Mouse (Mus musculus) stomach, embryonic 14.5 days (tissue): ENCODE data around the gene Ssxb5. TPM values are rescaled to one million over a fixed set of nuclear protein-coding genes. Genes with fewer than 3 reads are reported as not detected.
"Not testable (repeated sequence)": the region's sequence is repeated elsewhere in the genome, so short reads cannot be mapped to it uniquely, and the experiment has no call there.

Experiments used
- ATAC-seq: fragments of 200-750 bp; cut with Nextera tagmentation; 2 replicates; pipeline ENCODE4 v1.8.0; 2017; ENCODE audit warnings: low read depth, moderate TSS enrichment; ENCODE audit not compliant: insufficient number of reproducible peaks, insufficient read depth, low FRiP score
- H3K27ac ChIP-seq: fragments of 300-500 bp; sonication (generic); 2 replicates; pipeline ENCODE4 v1.5.1; 2014; ENCODE audit warnings: mild to moderate bottlenecking, low read length, moderate library complexity, mixed read lengths
- H3K27me3 ChIP-seq: fragments of 300-500 bp; sonication (generic); 2 replicates; pipeline ENCODE4 v1.6.1; 2014; ENCODE audit warnings: low read length, control low read depth, mixed read lengths; ENCODE audit not compliant: control insufficient read depth, insufficient read depth
- H3K36me3 ChIP-seq: fragments of 300-500 bp; sonication (generic); 2 replicates; pipeline ENCODE4 v1.6.1; 2014; ENCODE audit warnings: mild to moderate bottlenecking, control low read depth, low read length, moderate library complexity, mixed read lengths; ENCODE audit not compliant: control insufficient read depth, insufficient read depth
- H3K4me1 ChIP-seq: fragments of 300-500 bp; sonication (generic); 2 replicates; pipeline ENCODE4 v1.6.1; 2014; ENCODE audit warnings: low read length, control low read depth, mixed read lengths; ENCODE audit not compliant: control insufficient read depth, insufficient read depth
- H3K4me2 ChIP-seq: fragments of 300-500 bp; sonication (generic); replicated peaks from 2 replicates; pipeline ENCODE4 v1.6.1; 2014; ENCODE audit warnings: low read depth, low read length, control low read depth
- H3K4me3 ChIP-seq: fragments of 300-500 bp; sonication (generic); 2 replicates; pipeline ENCODE4 v1.5.1; 2014; ENCODE audit warnings: low read depth, low read length, control low read depth
- H3K9ac ChIP-seq: fragments of 300-500 bp; sonication (generic); replicated peaks from 2 replicates; pipeline ENCODE4 v1.6.1; 2014; ENCODE audit warnings: low read depth, mild to moderate bottlenecking, control low read depth, low read length, moderate library complexity, mixed read lengths
- H3K9me3 ChIP-seq: fragments of 300-500 bp; sonication (generic); 2 replicates; pipeline ENCODE4 v1.6.1; 2016; ENCODE audit warnings: low read depth, low read length, control low read depth; ENCODE audit not compliant: control insufficient read depth
- WGBS: fragments of 180-500 bp; shearing (Covaris S2); extraction: QIAGEN DNeasy Blood & Tissue Kit; methylation state at CpG from one replicate; pipeline ENCODE4 v1.1.7; 2014; 5-methylcytosine and 5-hydroxymethylcytosine counted together
- polyA plus RNA-seq: library from polyadenylated mRNA; unstranded; fragments of >200 nt; fragmentation: Nextera tagmentation; extraction: Ambion mirVana; gene quantifications from 2 replicates; pipeline ENCODE4 v1.2.1, GENCODE M21; 2014

Gene Ssxb5
- not detected in 2 replicates for polyA plus RNA-seq

- H3K36me3 ChIP-seq, H3K4me3 ChIP-seq, H3K27me3 ChIP-seq, ATAC-seq, H3K9ac ChIP-seq, H3K27ac ChIP-seq, H3K9me3 ChIP-seq, H3K4me1 ChIP-seq, H3K4me2 ChIP-seq: not testable (repeated sequence)
- 78% methylated on average over 4 of the region's 4 CpGs for WGBS
Measured at GRCm38 (mm10) chrX:8803391-8803790, at the start of gene Ssxb5. TSS of gene Ssxb5 (plus strand) at chrX:8803691.

GRCm38 (mm10) chrX:8832043-8832442, 28.6 kb downstream of the Ssxb5 start:
- Histone ChIP-seq H3K27me3 (no peaks in the 10 kb centered on the region), H3K36me3 (no peaks in the 10 kb centered on the region), H3K27ac (no peak overlapping the region), H3K4me2 (no peak overlapping the region), H3K9me3 (no peaks in the 10 kb centered on the region), H3K4me1 (no peaks in the 10 kb centered on the region), H3K9ac (no peak overlapping the region), H3K4me3 (no peak overlapping the region)
- no peak for ATAC-seq

GRCm38 (mm10) chrX:8843694-8844093, 40.2 kb downstream of the Ssxb5 start, which contains the start of gene Gm6592:
TSS of gene Gm6592 (plus strand) at chrX:8843994.
- no peak within 1 kb of the TSS for H3K9ac ChIP-seq
- no peak within 1 kb of the TSS for H3K4me3 ChIP-seq

GRCm38 (mm10) chrX:8852486-8852885, 49.0 kb downstream of the Ssxb5 start:
- Histone ChIP-seq H3K9ac (no peak overlapping the region), H3K27me3 (no peaks in the 10 kb centered on the region)
- 86% methylated on average over 10 of the region's 10 CpGs for WGBS

More at GRCm38 (mm10) chrX:8843694-8844093, 40.2 kb downstream of the Ssxb5 start, which contains the start of gene Gm6592:
- H3K4me2 ChIP-seq = no peak within 1 kb of the TSS
- H3K36me3 ChIP-seq = no peaks in the 10 kb centered on the region
- no peak for ATAC-seq
- H3K27me3 ChIP-seq = no peaks in the 10 kb centered on the region
- H3K27ac ChIP-seq = no peak within 1 kb of the TSS
- 66% methylated on average over 1 of the region's 1 CpGs for WGBS
- no peaks in the 10 kb centered on the region for H3K9me3 ChIP-seq
- H3K4me1 ChIP-seq = no peaks in the 10 kb centered on the region

More at GRCm38 (mm10) chrX:8852486-8852885, 49.0 kb downstream of the Ssxb5 start:
- H3K9me3 ChIP-seq = no peaks in the 10 kb centered on the region
- no peak overlapping the region for H3K27ac ChIP-seq
- no peak overlapping the region for H3K4me2 ChIP-seq
- no peak for ATAC-seq
- H3K4me3 ChIP-seq = no peak overlapping the region
- no peaks in the 10 kb centered on the region for H3K4me1 ChIP-seq
- H3K36me3 ChIP-seq = no peaks in the 10 kb centered on the region

Other genes starting within 250 kb of the Ssxb5 start
- not detected in 2 replicates for gene Ssxb3, start 211.9 kb upstream of the Ssxb5 start, polyA plus RNA-seq
- gene Ssxb8, start 112.8 kb upstream of the Ssxb5 start, polyA plus RNA-seq = not detected in 2 replicates
- not detected in 2 replicates for gene Ssx9, start 55.3 kb upstream of the Ssxb5 start, polyA plus RNA-seq
- gene Gm6592, start 40.3 kb downstream of the Ssxb5 start, polyA plus RNA-seq = not detected in 2 replicates
- not detected in 2 replicates for gene Gm5751, start 70.6 kb downstream of the Ssxb5 start, polyA plus RNA-seq
- gene B630019K06Rik, start 88.7 kb downstream of the Ssxb5 start, polyA plus RNA-seq = 5.6 and 6.3 TPM in 2 replicates
- not detected in 2 replicates for gene Fthl17b, start 159.3 kb downstream of the Ssxb5 start, polyA plus RNA-seq
- gene Fthl17c, start 172.9 kb downstream of the Ssxb5 start, polyA plus RNA-seq = not detected in 2 replicates
- not detected in 2 replicates for gene Fthl17d, start 183.1 kb downstream of the Ssxb5 start, polyA plus RNA-seq
- not detected in 2 replicates for gene Fthl17e, start 229.8 kb downstream of the Ssxb5 start, polyA plus RNA-seq